Mouse (Mus musculus) CH12.LX (cell line): Measurements from ENCODE around the gene Zdhhc18. TPM values are rescaled to one million over a fixed set of nuclear protein-coding genes. Genes with fewer than 3 reads are reported as not detected.

Experiments
- DNase-seq: peaks from one replicate; pipeline ENCODE4 v3.0.0-alpha.2; 2013; ENCODE audit errors: extremely low read depth
- H3K27ac ChIP-seq: 2 replicates; pipeline ENCODE4 v1.5.1; 2012; ENCODE audit warnings: low read depth, mild to moderate bottlenecking, control low read depth, moderate library complexity; ENCODE audit not compliant: insufficient read depth
- H3K27me3 ChIP-seq: replicated peaks from 2 replicates; pipeline ENCODE3; 2012; ENCODE audit warnings: inconsistent platforms
- H3K36me3 ChIP-seq, 2 experiments: replicated peaks in 1 of 2; 2 replicates each; pipeline versions ENCODE3 to v1.6.1; 2012; ENCODE audit warnings: inconsistent platforms in 1 of 2, low read length in 1 of 2, mild to moderate bottlenecking in 1 of 2, mixed read lengths in 1 of 2, moderate library complexity in 1 of 2; ENCODE audit not compliant: control insufficient read depth in 1 of 2, insufficient read depth in 1 of 2
- H3K4me1 ChIP-seq, 2 experiments: 2 replicates each; pipeline ENCODE4 v1.6.1; 2012; ENCODE audit warnings: inconsistent platforms in 1 of 2, moderate library complexity in 1 of 2; ENCODE audit not compliant: insufficient read depth in 2 of 2, control insufficient read depth in 1 of 2
- H3K4me2 ChIP-seq: 2 replicates; pipeline ENCODE4 v1.6.1; 2012; ENCODE audit warnings: low read depth, mild to moderate bottlenecking, control low read depth; ENCODE audit not compliant: poor library complexity, insufficient read depth, severe bottlenecking
- H3K4me3 ChIP-seq, 3 experiments: fragments of 150-350 bp in 1 of 3; sonication (generic) in 1 of 3; replicated peaks in 1 of 3; 2 replicates each; pipeline versions ENCODE3 to v1.5.1; 2011 to 2012; ENCODE audit warnings: low read depth in 2 of 3, low read length in 2 of 3, mild to moderate bottlenecking in 2 of 3, moderate library complexity in 2 of 3, control low read depth in 1 of 3, improper control_type of control experiment in 1 of 3, inconsistent platforms in 1 of 3, mixed read lengths in 1 of 3; ENCODE audit not compliant: poor library complexity in 1 of 3
- H3K79me2 ChIP-seq: replicated peaks from 2 replicates; pipeline ENCODE4 v1.6.1; 2012; ENCODE audit warnings: mild to moderate bottlenecking, moderate library complexity; ENCODE audit not compliant: control insufficient read depth, poor library complexity, insufficient read depth, severe bottlenecking; ENCODE audit errors: extremely low read depth
- H3K9ac ChIP-seq: 2 replicates; pipeline ENCODE4 v1.6.1; 2012; ENCODE audit warnings: low read depth, mild to moderate bottlenecking, control low read depth, moderate library complexity; ENCODE audit not compliant: insufficient read depth
- H3K9me3 ChIP-seq: replicated peaks from 2 replicates; pipeline ENCODE3; 2012; ENCODE audit warnings: low read length, inconsistent platforms, mixed read lengths
- JUND ChIP-seq: conservative IDR thresholded peaks from 2 replicates; pipeline ENCODE4 v1.6.1; 2011; ENCODE audit warnings: low read depth, low read length, improper control_type of control experiment
- MAFK ChIP-seq: IDR thresholded peaks from 2 replicates; pipeline ENCODE4 v1.6.1; 2011; ENCODE audit warnings: low read length, improper control_type of control experiment; ENCODE audit not compliant: insufficient replicate concordance
- MAZ ChIP-seq: IDR thresholded peaks from 2 replicates; pipeline ENCODE4 v1.6.1; 2012; ENCODE audit warnings: low read depth, mild to moderate bottlenecking, inconsistent platforms, low read length, improper control_type of control experiment, moderate library complexity
- MEF2A ChIP-seq: IDR thresholded peaks from 2 replicates; pipeline ENCODE4 v1.6.1; 2014; ENCODE audit warnings: low read depth, mild to moderate bottlenecking, inconsistent platforms, low read length, improper control_type of control experiment, borderline replicate concordance
- MYC ChIP-seq: IDR thresholded peaks from 2 replicates; pipeline ENCODE4 v1.6.1; 2011; ENCODE audit warnings: low read depth, mild to moderate bottlenecking, improper control_type of control experiment, low read length
- NRF1 ChIP-seq: IDR thresholded peaks from 2 replicates; pipeline ENCODE4 v1.6.1; 2014; ENCODE audit warnings: low read depth, mild to moderate bottlenecking, inconsistent platforms, low read length, improper control_type of control experiment, moderate library complexity
- POLR2A ChIP-seq: IDR thresholded peaks from 2 replicates; pipeline ENCODE4 v1.6.1; 2011; ENCODE audit warnings: low read depth, mild to moderate bottlenecking, improper control_type of control experiment, low read length
- RAD21 ChIP-seq: IDR thresholded peaks from 2 replicates; pipeline ENCODE4 v1.6.1; 2011; ENCODE audit warnings: low read depth, mild to moderate bottlenecking, low read length, improper control_type of control experiment, moderate library complexity
- SIN3A ChIP-seq: IDR thresholded peaks from 2 replicates; pipeline ENCODE4 v1.6.1; 2012; ENCODE audit warnings: low read length, improper control_type of control experiment, inconsistent platforms
- SMC3 ChIP-seq: IDR thresholded peaks from 2 replicates; pipeline ENCODE4 v1.6.1; 2011; ENCODE audit warnings: low read depth, low read length, improper control_type of control experiment
- TCF12 ChIP-seq: IDR thresholded peaks from 2 replicates; pipeline ENCODE4 v1.6.1; 2014; ENCODE audit warnings: low read depth, mild to moderate bottlenecking, inconsistent platforms, low read length, improper control_type of control experiment
- ZNF384 ChIP-seq: IDR thresholded peaks from 2 replicates; pipeline ENCODE4 v1.6.1; 2012; ENCODE audit warnings: low read depth, low read length, improper control_type of control experiment, inconsistent platforms
- dilution Hi-C: fragments of 300-500 bp; cut with MboI; formaldehyde crosslinking; loops from 2 replicates; pipeline ENCODE4 v1.14.3; 2020; ENCODE audit warnings: low sequenced_read_pairs; ENCODE audit not compliant: extremely low pct_unique_long_range_greater_than_20kb, extremely low pct_ligation_motif_present
- in situ Hi-C: fragments of 300-500 bp; cut with MboI; formaldehyde crosslinking; loops from 3 replicates; pipeline ENCODE4 v1.14.3; 2019; ENCODE audit warnings: low sequenced_read_pairs, low pct_ligation_motif_present, low pct_unique_long_range_greater_than_20kb, mixed read lengths
- polyA plus RNA-seq: library from polyadenylated mRNA; unstranded; fragments of >175 nt; gene quantifications from 2 replicates; pipeline ENCODE4 v1.2.1, GENCODE M21; 2012; ENCODE audit warnings: low read depth; ENCODE audit not compliant: insufficient read length
- total RNA-seq, 2 experiments: library from RNA; depleted of rRNA; stranded (reverse); fragments of 300-350 nt in 1 of 2; fragments of >200 nt in 1 of 2; gene quantifications; 2 replicates each; pipeline ENCODE4 v1.2.3; 2012 to 2014

The Zdhhc18 gene
- total and polyA plus RNA-seq, 3 experiments: 15.9 to 31.0 (median 24.3) TPM

DNA sequence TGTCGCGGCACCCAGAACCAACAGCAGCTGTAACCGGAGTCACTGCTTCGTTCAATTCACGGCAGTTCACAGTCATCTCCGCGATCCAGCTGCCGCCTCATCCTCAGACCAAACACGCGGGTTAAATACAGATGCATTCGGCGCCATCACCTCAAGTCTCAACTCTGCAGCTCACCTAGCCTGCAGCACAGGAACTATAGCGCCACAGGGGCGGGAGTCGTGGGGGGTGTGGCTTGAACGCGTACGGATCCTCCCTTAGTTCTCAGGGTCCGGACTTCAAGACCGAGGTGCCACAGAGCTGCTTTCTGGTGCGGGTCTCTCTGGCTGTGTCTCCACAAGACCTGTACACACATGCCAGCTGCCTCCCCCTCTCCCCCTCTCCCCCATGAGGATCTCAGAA is 4.3 kb downstream of the Zdhhc18 start:
- no peak for DNase-seq
- in situ Hi-C loops: no loop called here
- no peak overlapping the region for H3K9ac ChIP-seq
- H3K4me3 ChIP-seq: no peak overlapping the region
- dilution Hi-C loops: no loop called here
- peaks cover 18% of the 10 kb centered on the region for H3K9me3 ChIP-seq
- no peak for TF ChIP-seq MAZ
- no peak for TF ChIP-seq SIN3A
- no peak for TF ChIP-seq TCF12
- TF ChIP-seq NRF1: no peak
- peaks cover 4 to 19% of the 10 kb centered on the region in 2 experiments for H3K36me3 ChIP-seq
- H3K27ac ChIP-seq: no peak overlapping the region
- no peaks in the 10 kb centered on the region for H3K27me3 ChIP-seq
- H3K79me2 ChIP-seq: no peaks in the 10 kb centered on the region; the same call in 1 of the 2 replicates
- no peak overlapping the region for H3K4me2 ChIP-seq
- H3K4me1 ChIP-seq: peaks cover 2 to 10% of the 10 kb centered on the region in 2 experiments; a peak in 1 of 4 replicates

- peaks cover 4 to 19% of the 10 kb centered on the region in 2 experiments for H3K36me3 ChIP-seq
- H3K9ac ChIP-seq: no peak overlapping the region
- no peak for DNase-seq
- peaks cover 18% of the 10 kb centered on the region for H3K9me3 ChIP-seq
- no peak for TF ChIP-seq MEF2A
- H3K79me2 ChIP-seq: no peaks in the 10 kb centered on the region; the same call in 1 of the 2 replicates
- no peak overlapping the region for H3K27ac ChIP-seq
- in situ Hi-C loops: no loop called here
- H3K4me1 ChIP-seq: peaks cover 2 to 10% of the 10 kb centered on the region in 2 experiments; a peak in 1 of 4 replicates
- no peak overlapping the region for H3K4me3 ChIP-seq
- no peak overlapping the region for H3K4me2 ChIP-seq
- H3K27me3 ChIP-seq: no peaks in the 10 kb centered on the region
- dilution Hi-C loops: no loop called here
Measured at GRCm38 (mm10) chr4:133645195-133645594, 4.8 kb downstream of the Zdhhc18 start.

DNA sequence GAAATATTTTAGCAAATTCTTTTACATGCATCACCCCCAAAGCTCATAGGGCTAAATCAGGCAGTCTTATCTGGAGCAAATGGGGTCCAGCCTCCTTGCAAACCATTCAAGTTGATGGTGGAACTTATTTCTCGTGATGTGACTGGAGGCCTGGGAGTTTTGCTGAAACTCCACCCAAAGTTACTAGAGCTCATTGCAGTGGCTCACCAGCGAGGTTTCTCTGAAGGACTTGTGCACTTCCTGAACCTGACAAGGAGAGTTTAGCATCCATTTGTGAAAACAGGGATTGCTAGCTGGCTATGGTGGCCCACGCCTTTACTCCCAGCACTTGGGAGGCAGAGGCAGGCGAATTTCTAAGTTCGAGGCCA is 15.9 kb downstream of the Zdhhc18 start:
- TF ChIP-seq JUND (no peak), RAD21 (no peak), MYC (no peak), ZNF384 (no peak), MAZ (no peak), SMC3 (no peak), MAFK (no peak), POLR2A (no peak)
- in situ Hi-C loops: loop anchor here (5.0 kb wide), 1 partner anchor 37 kb away; no protein-coding TSS in a partner anchor
- Histone ChIP-seq H3K9me3 (no peaks in the 10 kb centered on the region), H3K4me2 (no peak overlapping the region), H3K9ac (no peak overlapping the region), H3K4me3 (no peak overlapping the region), H3K27me3 (no peaks in the 10 kb centered on the region), H3K4me1 (peaks cover 8 to 31% of the 10 kb centered on the region in 2 experiments), H3K27ac (no peak overlapping the region), H3K79me2 (peaks cover 37% of the 10 kb centered on the region), H3K36me3 (peaks cover 2 to 20% of the 10 kb centered on the region in 2 experiments)
- no peak for DNase-seq
- dilution Hi-C loops: no loop called here
